Mouse (Mus musculus): ENCODE data around the gene Map2k2. TPM values are rescaled to one million over a fixed set of nuclear protein-coding genes. Genes with fewer than 3 reads are reported as not detected.
"Not testable (repeated sequence)": the region's sequence is repeated elsewhere in the genome, so short reads cannot be mapped to it uniquely, and the experiment has no call there.

Map2k2 gene
- total and polyA plus RNA-seq, 3 experiments = 147 to 212 TPM; not detected in 1

DNA sequence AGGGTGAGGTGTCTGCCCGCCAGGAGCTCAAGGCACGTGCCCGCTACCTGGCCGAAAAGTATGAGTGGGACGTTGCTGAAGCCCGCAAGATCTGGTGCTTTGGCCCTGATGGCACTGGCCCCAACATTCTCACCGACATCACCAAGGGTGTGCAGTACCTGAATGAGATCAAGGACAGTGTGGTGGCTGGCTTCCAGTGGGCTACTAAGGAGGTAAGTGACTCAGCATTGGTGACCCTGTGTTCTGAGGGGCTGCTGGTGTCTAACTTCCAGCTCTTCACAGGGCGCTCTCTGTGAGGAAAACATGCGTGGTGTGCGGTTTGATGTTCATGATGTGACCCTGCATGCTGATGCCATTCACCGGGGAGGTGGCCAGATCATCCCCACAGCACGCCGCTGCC is 75.2 kb downstream of the Map2k2 start:
- H3K9me3 ChIP-seq (replicated peaks; ENCODE audit: insufficient read depth, low read length) = no peaks in the 10 kb centered on the region
- no peak for TF ChIP-seq MYB (IDR thresholded peaks at IDR 0.05; ENCODE audit: low read depth, low read length)
- TF ChIP-seq UBTF (IDR thresholded peaks at IDR 0.05; ENCODE audit: borderline replicate concordance, insufficient read depth, low read depth, low read length) = no peak
- no peak for TF ChIP-seq ZKSCAN1 (IDR thresholded peaks at IDR 0.05; ENCODE audit: low read depth, low read length)
- 0 out of 4 replicates have a peak, but pooled peaks of 1 of the 2 experiments have one; percentile 0 for TF ChIP-seq POLR2A (IDR thresholded peaks at IDR 0.05; ENCODE audit: control insufficient read depth in 1 of 2, insufficient read depth in 1 of 2, low read depth in 1 of 2, low read length in 2 of 2, poor library complexity in 1 of 2)
- TF ChIP-seq SIN3A (IDR thresholded peaks at IDR 0.05; ENCODE audit: low read length) = no peak
- TF ChIP-seq CHD1 (IDR thresholded peaks at IDR 0.05; ENCODE audit: low read depth, low read length) = no peak
- TF ChIP-seq MAFK (IDR thresholded peaks at IDR 0.05; ENCODE audit: borderline replicate concordance, low read depth, low read length) = no peak
- TF ChIP-seq POLR2AphosphoS5 (IDR thresholded peaks at IDR 0.05; ENCODE audit: borderline replicate concordance, low read depth, low read length) = peak; percentile 72; the same call in 1 of the 2 replicates
- no peak overlapping the region for H3K27ac ChIP-seq (ENCODE audit: control insufficient read depth, low read depth, low read length)
- no peak overlapping the region for H3K9ac ChIP-seq (ENCODE audit: control insufficient read depth, low read depth, low read length, poor library complexity, severe bottlenecking)
- H3K4me3 ChIP-seq (ENCODE audit: control insufficient read depth in 1 of 2, insufficient read depth in 1 of 2, low read depth in 2 of 2, low read length in 2 of 2) = no peak overlapping the region
- peaks cover 6 to 10% of the 10 kb centered on the region in 2 experiments for H3K36me3 ChIP-seq (ENCODE audit: control insufficient read depth in 1 of 2, insufficient read depth in 2 of 2, low read length in 2 of 2)
- no peaks in the 10 kb centered on the region for H3K27me3 ChIP-seq (ENCODE audit: control insufficient read depth in 1 of 2, insufficient read depth in 2 of 2, low read length in 2 of 2)
- peaks cover 44% of the 10 kb centered on the region for H3K79me2 ChIP-seq (ENCODE audit: control insufficient read depth, insufficient read depth, low read length, poor library complexity)
- H3K4me1 ChIP-seq (ENCODE audit: control insufficient read depth in 1 of 2, insufficient read depth in 2 of 2, low read length in 2 of 2) = peaks cover 0 to 19% of the 10 kb centered on the region in 2 experiments; a peak in 2 of 4 replicates
- peak; percentile 34 for DNase-seq (ENCODE audit: low read depth, low spot score)

- not testable (repeated sequence) for H3K4me3 ChIP-seq (ENCODE audit: control insufficient read depth in 1 of 2, insufficient read depth in 1 of 2, low read depth in 2 of 2, low read length in 2 of 2); H3K27ac ChIP-seq (ENCODE audit: control insufficient read depth, low read depth, low read length); H3K27me3 ChIP-seq (ENCODE audit: control insufficient read depth in 1 of 2, insufficient read depth in 2 of 2, low read length in 2 of 2); H3K9me3 ChIP-seq (replicated peaks; ENCODE audit: insufficient read depth, low read length); H3K36me3 ChIP-seq (ENCODE audit: control insufficient read depth in 1 of 2, insufficient read depth in 2 of 2, low read length in 2 of 2); H3K9ac ChIP-seq (ENCODE audit: control insufficient read depth, low read depth, low read length, poor library complexity, severe bottlenecking)
- Histone ChIP-seq H3K79me2 (ENCODE audit: control insufficient read depth, insufficient read depth, low read length, poor library complexity) (peaks cover 40% of the 10 kb centered on the region), H3K4me1 (ENCODE audit: control insufficient read depth in 1 of 2, insufficient read depth in 2 of 2, low read length in 2 of 2) (peaks cover 0 to 19% of the 10 kb centered on the region in 2 experiments; a peak in 2 of 4 replicates)
- DNase-seq (ENCODE audit: low read depth, low spot score) = peak; percentile 41
Measured at GRCm38 (mm10) chr10:81181860-81182259, 76.1 kb downstream of the Map2k2 start.

- Histone ChIP-seq H3K27ac (ENCODE audit: control insufficient read depth, low read depth, low read length) (peak within 1 kb of the TSS; percentile 89), H3K36me3 (ENCODE audit: control insufficient read depth in 1 of 2, insufficient read depth in 2 of 2, low read length in 2 of 2) (peaks cover 6 to 10% of the 10 kb centered on the region in 2 experiments), H3K4me1 (ENCODE audit: control insufficient read depth in 1 of 2, insufficient read depth in 2 of 2, low read length in 2 of 2) (peaks cover 0 to 19% of the 10 kb centered on the region in 2 experiments; a peak in 2 of 4 replicates), H3K79me2 (ENCODE audit: control insufficient read depth, insufficient read depth, low read length, poor library complexity) (peaks cover 33% of the 10 kb centered on the region), H3K9me3 (replicated peaks; ENCODE audit: insufficient read depth, low read length) (no peaks in the 10 kb centered on the region), H3K4me3 (ENCODE audit: control insufficient read depth in 1 of 2, insufficient read depth in 1 of 2, low read depth in 2 of 2, low read length in 2 of 2) (peak within 1 kb of the TSS; percentile 58 to 82), H3K9ac (ENCODE audit: control insufficient read depth, low read depth, low read length, poor library complexity, severe bottlenecking) (peak within 1 kb of the TSS; percentile 86), H3K27me3 (ENCODE audit: control insufficient read depth in 1 of 2, insufficient read depth in 2 of 2, low read length in 2 of 2) (no peaks in the 10 kb centered on the region)
- DNase-seq (ENCODE audit: low read depth, low spot score) = peak; percentile 99
- TF ChIP-seq MXI1 (IDR thresholded peaks at IDR 0.05; ENCODE audit: low read depth, low read length) (peak; percentile 86), MAZ (IDR thresholded peaks at IDR 0.05; ENCODE audit: low read depth, low read length) (no peak), UBTF (IDR thresholded peaks at IDR 0.05; ENCODE audit: borderline replicate concordance, insufficient read depth, low read depth, low read length) (no peak), TBP (IDR thresholded peaks at IDR 0.05; ENCODE audit: low read depth, low read length) (peak; percentile 41; the same call in 1 of the 2 replicates), ZC3H11A (IDR thresholded peaks at IDR 0.05; ENCODE audit: low read depth, low read length) (no peak), GATA1 (IDR thresholded peaks at IDR 0.05; ENCODE audit: low read depth, low read length) (no peak), GABPA (IDR thresholded peaks at IDR 0.05; ENCODE audit: low read depth, low read length) (no peak), MAX (IDR thresholded peaks at IDR 0.05; ENCODE audit: low read length) (peak; percentile 67; the same call in 1 of the 2 replicates), POLR2A (IDR thresholded peaks at IDR 0.05; ENCODE audit: control insufficient read depth in 1 of 2, insufficient read depth in 1 of 2, low read depth in 1 of 2, low read length in 2 of 2, poor library complexity in 1 of 2) (peak; percentile 14 to 96; a peak in 3 of 4 replicates), SIN3A (IDR thresholded peaks at IDR 0.05; ENCODE audit: low read length) (peak; percentile 89), BHLHE40 (IDR thresholded peaks at IDR 0.05; ENCODE audit: borderline replicate concordance, low read depth, low read length) (no peak; the same call in 1 of the 2 replicates), USF2 (IDR thresholded peaks at IDR 0.05; ENCODE audit: borderline replicate concordance in 1 of 2, insufficient read depth in 1 of 2, low read depth in 1 of 2, low read length in 2 of 2) (no peak), POLR2AphosphoS2 (IDR thresholded peaks at IDR 0.05; ENCODE audit: low read length) (peak; percentile 100), TAL1 (IDR thresholded peaks at IDR 0.05; ENCODE audit: low read length) (no peak), CHD1 (IDR thresholded peaks at IDR 0.05; ENCODE audit: low read depth, low read length) (no peak), KAT2A (conservative IDR thresholded peaks at IDR 0.05; ENCODE audit: low read depth, low read length) (peak; percentile 86), MYB (IDR thresholded peaks at IDR 0.05; ENCODE audit: low read depth, low read length) (peak; percentile 52; the same call in 1 of the 2 replicates), ZMIZ1 (IDR thresholded peaks at IDR 0.05; ENCODE audit: low read depth, low read length) (peak; percentile 97)
Measured at GRCm38 (mm10) chr10:81182336-81183333, 76.9 kb downstream of the Map2k2 start, which contains the start of gene Dapk3. Dapk3 (plus strand) TSS chr10:81183005.

Data from MEL (cell line).